Mouse (Mus musculus) MEL (cell line): ENCODE measurements around the gene Coro2b. TPM values are rescaled to one million over a fixed set of nuclear protein-coding genes. Genes with fewer than 3 reads are reported as not detected.

Source experiments
- DNase-seq: peaks from one replicate; pipeline ENCODE4 v3.0.0; 2011; ENCODE audit warnings: low read depth, low spot score
- H3K27ac ChIP-seq: 2 replicates; pipeline ENCODE4 v1.5.1; 2012; ENCODE audit warnings: low read depth, mild to moderate bottlenecking, control low read depth, low read length, moderate library complexity; ENCODE audit not compliant: control insufficient read depth
- H3K27me3 ChIP-seq, 2 experiments: fragments of 150-350 bp in 1 of 2; sonication (generic) in 1 of 2; 2 replicates each; pipeline ENCODE4 v1.6.1; 2012; ENCODE audit warnings: low read length in 2 of 2, mild to moderate bottlenecking in 2 of 2, improper control_type of control experiment in 1 of 2, moderate library complexity in 1 of 2; ENCODE audit not compliant: insufficient read depth in 2 of 2, control insufficient read depth in 1 of 2
- H3K36me3 ChIP-seq, 2 experiments: 2 replicates each; pipeline ENCODE4 v1.6.1; 2012 to 2014; ENCODE audit warnings: low read length in 2 of 2, improper control_type of control experiment in 1 of 2, inconsistent platforms in 1 of 2, mild to moderate bottlenecking in 1 of 2; ENCODE audit not compliant: insufficient read depth in 2 of 2, control insufficient read depth in 1 of 2
- H3K4me1 ChIP-seq, 2 experiments: fragments of 150-350 bp in 1 of 2; sonication (generic) in 1 of 2; 2 replicates each; pipeline ENCODE4 v1.6.1; 2012; ENCODE audit warnings: low read length in 2 of 2, improper control_type of control experiment in 1 of 2, mild to moderate bottlenecking in 1 of 2; ENCODE audit not compliant: insufficient read depth in 2 of 2, control insufficient read depth in 1 of 2
- H3K4me3 ChIP-seq, 2 experiments: fragments of 150-350 bp in 1 of 2; sonication (generic) in 1 of 2; 2 replicates each; pipeline ENCODE4 v1.5.1; 2012; ENCODE audit warnings: low read depth in 2 of 2, low read length in 2 of 2, mild to moderate bottlenecking in 2 of 2, moderate library complexity in 2 of 2, control low read depth in 1 of 2, improper control_type of control experiment in 1 of 2; ENCODE audit not compliant: control insufficient read depth in 1 of 2, insufficient read depth in 1 of 2
- H3K79me2 ChIP-seq: 2 replicates; pipeline ENCODE4 v1.6.1; 2012; ENCODE audit warnings: mild to moderate bottlenecking, low read length, moderate library complexity; ENCODE audit not compliant: control insufficient read depth, poor library complexity, insufficient read depth
- H3K9ac ChIP-seq: 2 replicates; pipeline ENCODE4 v1.6.1; 2012; ENCODE audit warnings: low read depth, mild to moderate bottlenecking, control low read depth, low read length, moderate library complexity; ENCODE audit not compliant: control insufficient read depth, poor library complexity, severe bottlenecking
- H3K9me3 ChIP-seq: fragments of 150-350 bp; sonication (generic); replicated peaks from 2 replicates; pipeline ENCODE4 v1.6.1; 2012; ENCODE audit warnings: mild to moderate bottlenecking, low read length, improper control_type of control experiment, moderate library complexity; ENCODE audit not compliant: insufficient read depth
- CTCF ChIP-seq, 3 experiments: IDR thresholded peaks in 2 of 3; conservative IDR thresholded peaks in 1 of 3; 2 replicates each; pipeline ENCODE4 v1.5.1; 2011 to 2012; ENCODE audit warnings: low read length in 3 of 3, low read depth in 2 of 3, mild to moderate bottlenecking in 2 of 3, improper control_type of control experiment in 1 of 3, inconsistent platforms in 1 of 3, mixed read lengths in 1 of 3, moderate library complexity in 1 of 3; ENCODE audit not compliant: control insufficient read depth in 1 of 3, insufficient read depth in 1 of 3, poor library complexity in 1 of 3, severe bottlenecking in 1 of 3
- E2F4 ChIP-seq: IDR thresholded peaks from 2 replicates; pipeline ENCODE4 v1.6.1; 2011; ENCODE audit warnings: low read depth, low read length, improper control_type of control experiment, borderline replicate concordance
- ELF1 ChIP-seq: IDR thresholded peaks from 2 replicates; pipeline ENCODE4 v1.6.1; 2014; ENCODE audit warnings: low read depth, mild to moderate bottlenecking, inconsistent platforms, low read length, improper control_type of control experiment, moderate library complexity
- EP300 ChIP-seq, 2 experiments: IDR thresholded peaks; 2 replicates each; pipeline ENCODE4 v1.6.1; 2011; ENCODE audit warnings: improper control_type of control experiment in 2 of 2, low read length in 2 of 2, low read depth in 1 of 2, mild to moderate bottlenecking in 1 of 2
- ETS1 ChIP-seq: IDR thresholded peaks from 2 replicates; pipeline ENCODE4 v1.6.1; 2012; ENCODE audit warnings: low read depth, mild to moderate bottlenecking, inconsistent platforms, low read length, improper control_type of control experiment, moderate library complexity
- GABPA ChIP-seq: IDR thresholded peaks from 2 replicates; pipeline ENCODE4 v1.6.1; 2012; ENCODE audit warnings: low read depth, mild to moderate bottlenecking, inconsistent platforms, low read length, improper control_type of control experiment, moderate library complexity
- GATA1 ChIP-seq: IDR thresholded peaks from 2 replicates; pipeline ENCODE4 v1.6.1; 2011; ENCODE audit warnings: low read depth, low read length, improper control_type of control experiment
- JUND ChIP-seq: IDR thresholded peaks from 2 replicates; pipeline ENCODE4 v1.6.1; 2011; ENCODE audit warnings: low read depth, mild to moderate bottlenecking, improper control_type of control experiment, low read length
- KAT2A ChIP-seq: conservative IDR thresholded peaks from 2 replicates; pipeline ENCODE4 v1.6.1; 2012; ENCODE audit warnings: low read depth, low read length, improper control_type of control experiment, inconsistent platforms
- MAX ChIP-seq: IDR thresholded peaks from 2 replicates; pipeline ENCODE4 v1.6.1; 2011; ENCODE audit warnings: low read length, improper control_type of control experiment
- MEF2A ChIP-seq: IDR thresholded peaks from 2 replicates; pipeline ENCODE4 v1.6.1; 2014; ENCODE audit warnings: low read depth, mild to moderate bottlenecking, inconsistent platforms, low read length, improper control_type of control experiment; ENCODE audit not compliant: poor library complexity, insufficient replicate concordance, severe bottlenecking; ENCODE audit errors: extremely low read depth
- MXI1 ChIP-seq: IDR thresholded peaks from 2 replicates; pipeline ENCODE4 v1.6.1; 2011; ENCODE audit warnings: mild to moderate bottlenecking, low read depth, low read length, improper control_type of control experiment
- NELFE ChIP-seq: IDR thresholded peaks from 2 replicates; pipeline ENCODE4 v1.6.1; 2011; ENCODE audit warnings: low read depth, low read length, improper control_type of control experiment
- POLR2A ChIP-seq, 2 experiments: IDR thresholded peaks; 2 replicates each; pipeline ENCODE4 v1.6.1; 2011 to 2012; ENCODE audit warnings: low read length in 2 of 2, mild to moderate bottlenecking in 2 of 2, control low read depth in 1 of 2, improper control_type of control experiment in 1 of 2, low read depth in 1 of 2, moderate library complexity in 1 of 2; ENCODE audit not compliant: control insufficient read depth in 1 of 2, insufficient read depth in 1 of 2, poor library complexity in 1 of 2
- POLR2AphosphoS5 ChIP-seq: IDR thresholded peaks from 2 replicates; pipeline ENCODE4 v1.6.1; 2012; ENCODE audit warnings: low read depth, borderline replicate concordance, mild to moderate bottlenecking, inconsistent platforms, low read length, moderate library complexity, mixed read lengths
- RAD21 ChIP-seq: IDR thresholded peaks from 2 replicates; pipeline ENCODE4 v1.6.1; 2011; ENCODE audit warnings: mild to moderate bottlenecking, low read depth, low read length, improper control_type of control experiment
- SMC3 ChIP-seq: IDR thresholded peaks from 2 replicates; pipeline ENCODE4 v1.6.1; 2011; ENCODE audit warnings: low read depth, low read length, improper control_type of control experiment
- TCF12 ChIP-seq: IDR thresholded peaks from 2 replicates; pipeline ENCODE4 v1.6.1; 2014; ENCODE audit warnings: low read depth, mild to moderate bottlenecking, inconsistent platforms, low read length, improper control_type of control experiment, moderate library complexity
- USF1 ChIP-seq: IDR thresholded peaks from 2 replicates; pipeline ENCODE4 v1.6.1; 2014; ENCODE audit warnings: low read depth, mild to moderate bottlenecking, inconsistent platforms, low read length, improper control_type of control experiment, moderate library complexity
- USF2 ChIP-seq, 2 experiments: IDR thresholded peaks; 2 replicates each; pipeline ENCODE4 v1.6.1; 2011 to 2012; ENCODE audit warnings: improper control_type of control experiment in 2 of 2, low read length in 2 of 2, borderline replicate concordance in 1 of 2, inconsistent platforms in 1 of 2, low read depth in 1 of 2, mild to moderate bottlenecking in 1 of 2; ENCODE audit not compliant: insufficient read depth in 1 of 2
- ZC3H11A ChIP-seq: IDR thresholded peaks from 2 replicates; pipeline ENCODE4 v1.6.1; 2012; ENCODE audit warnings: low read depth, mild to moderate bottlenecking, inconsistent platforms, low read length, improper control_type of control experiment
- ZKSCAN1 ChIP-seq: IDR thresholded peaks from 2 replicates; pipeline ENCODE4 v1.6.1; 2012; ENCODE audit warnings: low read depth, mild to moderate bottlenecking, inconsistent platforms, low read length, improper control_type of control experiment, moderate library complexity
- ZMIZ1 ChIP-seq: IDR thresholded peaks from 2 replicates; pipeline ENCODE4 v1.6.1; 2012; ENCODE audit warnings: low read depth, mild to moderate bottlenecking, inconsistent platforms, low read length, improper control_type of control experiment, moderate library complexity
- ZNF384 ChIP-seq: IDR thresholded peaks from 2 replicates; pipeline ENCODE4 v1.6.1; 2012; ENCODE audit warnings: low read depth, mild to moderate bottlenecking, inconsistent platforms, low read length, improper control_type of control experiment
- polyA plus RNA-seq, 2 experiments: library from polyadenylated mRNA; stranded (reverse) in 1 of 2; unstranded in 1 of 2; fragments of >175 nt in 1 of 2; fragments of >200 nt in 1 of 2; gene quantifications; 2 replicates each; pipeline versions ENCODE4 v1.2.1 to v1.2.4; 2012; ENCODE audit warnings: low replicate concordance in 2 of 2, low read depth in 1 of 2; ENCODE audit not compliant: insufficient read length in 2 of 2, insufficient read depth in 1 of 2, missing spikeins in 1 of 2
- total RNA-seq: library from RNA; depleted of rRNA; stranded (reverse); fragments of 300-350 nt; gene quantifications from 2 replicates; pipeline ENCODE4 v1.2.3, GENCODE M21; 2012

Gene Coro2b
- total and polyA plus RNA-seq, 3 experiments: not detected

DNA sequence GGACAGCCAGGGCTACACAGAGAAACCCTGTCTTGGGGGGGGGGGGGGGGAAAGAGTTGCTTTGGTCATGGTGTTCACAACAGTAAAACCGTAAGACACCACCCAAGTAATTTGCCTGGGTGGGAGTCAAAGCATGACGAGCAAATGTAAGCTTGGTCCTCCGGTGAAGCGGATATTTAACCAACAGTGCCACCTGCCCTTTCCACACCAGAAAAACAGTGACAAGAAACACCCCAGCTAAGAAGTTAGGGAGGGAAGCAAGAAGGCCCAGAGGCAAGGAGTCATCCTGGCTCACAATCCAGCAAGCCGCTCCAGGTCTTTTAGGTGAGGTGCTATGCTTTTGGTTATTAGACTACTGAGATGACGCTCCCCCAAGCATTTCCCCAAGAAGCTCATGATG, 19.9 kb upstream of the Coro2b start:
- H3K4me3 ChIP-seq: no peak overlapping the region
- no peak overlapping the region for H3K27ac ChIP-seq
- no peaks in the 10 kb centered on the region for H3K79me2 ChIP-seq
- no peak for DNase-seq
- TF ChIP-seq USF2 (IDR thresholded peaks at IDR 0.05; ENCODE audit: borderline replicate concordance in 1 of 2, insufficient read depth in 1 of 2, low read depth in 1 of 2, low read length in 2 of 2) (no peak), GABPA (no peak), EP300 (IDR thresholded peaks at IDR 0.05; ENCODE audit: low read depth in 1 of 2, low read length in 2 of 2) (no peak), TCF12 (no peak), POLR2AphosphoS5 (no peak)
- TF ChIP-seq, all 39 proteins: peak for 0
- Histone ChIP-seq H3K36me3 (no peaks in the 10 kb centered on the region), H3K4me1 (no peaks in the 10 kb centered on the region), H3K9me3 (no peaks in the 10 kb centered on the region), H3K27me3 (no peaks in the 10 kb centered on the region), H3K9ac (no peak overlapping the region)

DNA sequence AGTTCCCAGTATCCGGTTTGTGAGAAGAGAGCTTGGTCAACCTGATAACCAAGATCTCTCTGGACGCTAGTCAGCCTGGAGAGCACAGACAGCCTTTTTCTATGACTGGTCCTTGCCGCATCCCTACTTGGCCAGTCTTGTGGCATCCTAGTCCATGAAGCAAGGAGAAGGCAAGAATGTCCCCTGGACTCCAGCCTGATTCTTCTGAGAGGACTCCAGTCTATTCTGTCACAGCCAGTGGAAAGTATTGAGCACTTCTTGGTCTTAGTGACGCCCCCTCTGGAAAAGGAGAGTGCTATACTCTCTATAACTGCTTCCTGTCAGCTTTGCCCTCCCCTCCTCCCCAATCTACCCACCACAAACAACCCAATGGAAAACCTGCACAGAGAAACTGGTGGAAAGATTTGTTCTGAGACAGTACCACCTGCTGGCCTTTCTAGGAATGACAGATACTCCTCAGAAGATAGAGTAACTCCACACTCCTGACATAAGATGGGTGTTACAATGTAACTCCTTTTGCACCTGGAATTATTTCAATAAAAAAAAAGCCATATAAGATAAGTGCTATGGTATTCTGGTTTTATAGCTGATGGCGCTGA, 18.5 kb upstream of the Coro2b start:
- Histone ChIP-seq H3K4me1 (no peaks in the 10 kb centered on the region), H3K4me3 (no peak overlapping the region), H3K79me2 (no peaks in the 10 kb centered on the region), H3K27ac (no peak overlapping the region), H3K27me3 (no peaks in the 10 kb centered on the region), H3K9me3 (no peaks in the 10 kb centered on the region), H3K36me3 (no peaks in the 10 kb centered on the region), H3K9ac (no peak overlapping the region)
- TF ChIP-seq MXI1 (no peak), RAD21 (peak; percentile 60), SMC3 (peak; percentile 80), ZC3H11A (peak; percentile 42), CTCF (IDR thresholded peaks at IDR 0.05 in 2 of 3, conservative IDR thresholded peaks at IDR 0.05 in 1 of 3; ENCODE audit: control insufficient read depth in 1 of 3, insufficient read depth in 1 of 3, low read depth in 2 of 3, low read length in 3 of 3, poor library complexity in 1 of 3, severe bottlenecking in 1 of 3) (peak; percentile 26 to 76 (median 45); a peak in 5 of 6 replicates)
- DNase-seq: peak; percentile 55

DNA sequence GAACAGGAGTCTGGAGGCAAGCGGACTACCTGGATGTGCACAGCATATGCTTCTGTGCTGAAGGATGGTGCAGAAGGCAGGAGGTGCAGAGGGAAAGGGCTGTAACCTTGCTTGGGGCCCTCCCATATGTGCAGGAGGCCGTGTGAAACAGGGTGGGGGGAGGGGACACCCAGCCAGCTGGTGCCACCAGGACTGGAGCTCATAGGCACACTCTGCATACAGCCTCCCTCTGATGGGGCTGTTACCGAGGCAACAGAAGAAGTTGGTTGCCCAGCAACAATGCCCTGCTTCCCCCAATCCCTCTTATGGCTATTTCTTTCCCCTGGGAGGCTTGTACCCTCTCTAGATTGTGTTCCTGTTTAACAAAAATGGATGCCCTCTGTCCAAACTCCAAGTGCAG, 17.8 kb upstream of the Coro2b start:
- Histone ChIP-seq H3K27ac (no peak overlapping the region), H3K4me1 (no peaks in the 10 kb centered on the region), H3K27me3 (no peaks in the 10 kb centered on the region), H3K4me3 (no peak overlapping the region), H3K9me3 (no peaks in the 10 kb centered on the region), H3K9ac (no peak overlapping the region), H3K79me2 (no peaks in the 10 kb centered on the region), H3K36me3 (no peaks in the 10 kb centered on the region)
- TF ChIP-seq RAD21 (no peak), TCF12 (no peak), NELFE (no peak), ZMIZ1 (no peak), MEF2A (no peak), JUND (no peak), GATA1 (no peak), USF1 (no peak), MAX (no peak), ELF1 (no peak), KAT2A (no peak), ZNF384 (no peak), ZKSCAN1 (no peak), MXI1 (no peak), E2F4 (no peak), ETS1 (no peak), POLR2A (IDR thresholded peaks at IDR 0.05; ENCODE audit: control insufficient read depth in 1 of 2, insufficient read depth in 1 of 2, low read depth in 1 of 2, low read length in 2 of 2, poor library complexity in 1 of 2) (no peak)
- DNase-seq: no peak
